Mouse (Mus musculus) liver, postnatal 0 days (tissue): ENCODE data around the gene Gm10944.

Source experiments
- CTCF ChIP-seq: sonication (generic); IDR thresholded peaks from 2 replicates; pipeline ENCODE4 v1.5.1; 2016; ENCODE audit warnings: antibody characterized with exemption, low read depth
- EP300 ChIP-seq: IDR thresholded peaks from 2 replicates; pipeline ENCODE4 v1.6.1; 2016; ENCODE audit warnings: antibody characterized with exemption, low read depth, mild to moderate bottlenecking

- no peak for TF ChIP-seq CTCF
- no peak for TF ChIP-seq EP300
These were observed 29.7 kb downstream of the Gm10944 start for GRCm38 (mm10) chr10:10710837-10711236.
